Mouse (Mus musculus): ENCODE data around the gene Tmem167.
"Not testable (repeated sequence)": the region's sequence is repeated elsewhere in the genome, so short reads cannot be mapped to it uniquely, and the experiment has no call there.

Gene Tmem167

GRCm38 (mm10) chr13:90088962-90089824 lies at the start of gene Tmem167, which contains the start of gene Xrcc4:
TSS of gene Tmem167 (plus strand) at chr13:90089123.
TSS of gene Xrcc4 (minus strand) at chr13:90089608.
- DNase-seq = peak; percentile 98

- no peak for DNase-seq
These were observed 49.3 kb upstream of the Tmem167 start for GRCm38 (mm10) chr13:90039613-90040012.

- no peak for DNase-seq
These were observed 37.2 kb upstream of the Tmem167 start for GRCm38 (mm10) chr13:90051735-90052134.

- no peak for DNase-seq
These were observed 36.5 kb upstream of the Tmem167 start for GRCm38 (mm10) chr13:90052408-90052807.

GRCm38 (mm10) chr13:90061877-90062276 lies 27.0 kb upstream of the Tmem167 start:
- no peak for DNase-seq

GRCm38 (mm10) chr13:90089825-90090183 lies 881 bp downstream of the Tmem167 start:
- DNase-seq = no peak

- no peak for DNase-seq
These were observed 12.6 kb downstream of the Tmem167 start for GRCm38 (mm10) chr13:90101514-90101913.

- DNase-seq = peak; percentile 4
These were observed 17.2 kb downstream of the Tmem167 start for GRCm38 (mm10) chr13:90106139-90106538.

- DNase-seq = not testable (repeated sequence)
These were observed 19.8 kb downstream of the Tmem167 start for GRCm38 (mm10) chr13:90108746-90109145.

GRCm38 (mm10) chr13:90111681-90112080 lies 22.8 kb downstream of the Tmem167 start:
- no peak for DNase-seq

GRCm38 (mm10) chr13:90136156-90136910 lies 47.4 kb downstream of the Tmem167 start:
- DNase-seq = peak; percentile 22

- peak; percentile 6 for DNase-seq
These were observed 52.8 kb downstream of the Tmem167 start for GRCm38 (mm10) chr13:90141681-90142080.

- DNase-seq = no peak
These were observed 54.3 kb downstream of the Tmem167 start for GRCm38 (mm10) chr13:90143245-90143644.

GRCm38 (mm10) chr13:90151881-90152280 lies 63.0 kb downstream of the Tmem167 start:
- no peak for DNase-seq

- DNase-seq = no peak
These were observed 63.8 kb downstream of the Tmem167 start for GRCm38 (mm10) chr13:90152536-90153273.

GRCm38 (mm10) chr13:90164147-90164546 lies 75.2 kb downstream of the Tmem167 start:
- DNase-seq = no peak

- no peak for DNase-seq
These were observed 78.1 kb downstream of the Tmem167 start for GRCm38 (mm10) chr13:90167044-90167443.

GRCm38 (mm10) chr13:90170100-90170781 lies 81.3 kb downstream of the Tmem167 start:
- no peak for DNase-seq

GRCm38 (mm10) chr13:90170782-90171179 lies 81.9 kb downstream of the Tmem167 start:
- DNase-seq = no peak

GRCm38 (mm10) chr13:90171390-90171789 lies 82.5 kb downstream of the Tmem167 start:
- no peak for DNase-seq

GRCm38 (mm10) chr13:90175662-90176061 lies 86.7 kb downstream of the Tmem167 start:
- no peak for DNase-seq

- no peak for DNase-seq
These were observed 93.3 kb downstream of the Tmem167 start for GRCm38 (mm10) chr13:90182262-90182661.

- DNase-seq = no peak
These were observed 94.6 kb downstream of the Tmem167 start for GRCm38 (mm10) chr13:90183536-90183935.
